Mouse (Mus musculus) C2C12 (cell line): ENCODE data around the gene Foxn1.

Source experiments
- CEBPB ChIP-seq: IDR thresholded peaks from one replicate; pipeline ENCODE4 v1.6.1; 2011; ENCODE audit warnings: low read depth, mild to moderate bottlenecking, control low read depth, moderate library complexity
- CTCF ChIP-seq: IDR thresholded peaks from one replicate; pipeline ENCODE4 v1.5.1; 2011; ENCODE audit not compliant: control insufficient read depth, insufficient read depth, insufficient read length
- MAX ChIP-seq: IDR thresholded peaks from one replicate; pipeline ENCODE4 v1.6.1; 2011; ENCODE audit warnings: mild to moderate bottlenecking, control low read depth
- MYOD1 ChIP-seq: IDR thresholded peaks from one replicate; pipeline ENCODE4 v1.6.1; 2011; ENCODE audit warnings: low read depth; ENCODE audit not compliant: control insufficient read depth, insufficient read length
- MYOG ChIP-seq: IDR thresholded peaks from one replicate; pipeline ENCODE4 v1.6.1; 2011; ENCODE audit not compliant: control insufficient read depth, insufficient read length; ENCODE audit errors: extremely low read depth
- USF1 ChIP-seq: IDR thresholded peaks from one replicate; pipeline ENCODE4 v1.6.1; 2011; ENCODE audit warnings: low read depth, mild to moderate bottlenecking, control low read depth, moderate library complexity

- no peak for TF ChIP-seq CTCF
- TF ChIP-seq USF1, result no peak
- no peak for TF ChIP-seq MYOG
- TF ChIP-seq MYOD1, result no peak
- no peak for TF ChIP-seq CEBPB
- TF ChIP-seq MAX, result no peak
These were observed 26.0 kb upstream of the Foxn1 start for GRCm38 (mm10) chr11:78412324-78412850.
